Mouse (Mus musculus) forebrain, embryonic 16.5 days (tissue): ENCODE results near the gene Faap100. TPM values are rescaled to one million over a fixed set of nuclear protein-coding genes. Genes with fewer than 3 reads are reported as not detected.

Source experiments
- ATAC-seq: fragments of 200-750 bp; cut with Nextera tagmentation; 2 replicates; pipeline ENCODE4 v1.8.0; 2017; ENCODE audit warnings: mild to moderate bottlenecking, moderate library complexity
- H3K27ac ChIP-seq: fragments of 300-500 bp; sonication (generic); 2 replicates; pipeline ENCODE4 v1.5.1; 2014; ENCODE audit warnings: low read length, control low read depth
- H3K27me3 ChIP-seq: fragments of 300-500 bp; sonication (generic); replicated peaks from 2 replicates; pipeline ENCODE4 v1.6.1; 2014; ENCODE audit warnings: low read length; ENCODE audit not compliant: control insufficient read depth, insufficient read depth
- H3K36me3 ChIP-seq: fragments of 300-500 bp; sonication (generic); 2 replicates; pipeline ENCODE4 v1.6.1; 2014; ENCODE audit not compliant: control insufficient read depth, insufficient read depth
- H3K4me1 ChIP-seq: fragments of 300-500 bp; sonication (generic); replicated peaks from 2 replicates; pipeline ENCODE4 v1.6.1; 2014; ENCODE audit warnings: low read length; ENCODE audit not compliant: control insufficient read depth, insufficient read depth
- H3K4me2 ChIP-seq: fragments of 300-500 bp; sonication (generic); 2 replicates; pipeline ENCODE4 v1.6.1; 2014; ENCODE audit warnings: mild to moderate bottlenecking, low read length, control low read depth
- H3K4me3 ChIP-seq: fragments of 300-500 bp; sonication (generic); replicated peaks from 2 replicates; pipeline ENCODE4 v1.5.1; 2014; ENCODE audit warnings: mild to moderate bottlenecking, low read length, control low read depth
- H3K9ac ChIP-seq: fragments of 300-500 bp; sonication (generic); replicated peaks from 2 replicates; pipeline ENCODE4 v1.6.1; 2014; ENCODE audit warnings: low read depth, low read length, control low read depth
- H3K9me3 ChIP-seq: fragments of 300-500 bp; sonication (generic); 2 replicates; pipeline ENCODE4 v1.6.1; 2016; ENCODE audit warnings: low read length; ENCODE audit not compliant: control insufficient read depth
- WGBS: fragments of 180-500 bp; shearing (Covaris S2); extraction: QIAGEN DNeasy Blood & Tissue Kit; methylation state at CpG from one replicate; pipeline ENCODE4 v1.1.7; 2014; 5-methylcytosine and 5-hydroxymethylcytosine counted together
- polyA plus RNA-seq: library from polyadenylated mRNA; unstranded; fragments of >200 nt; fragmentation: Nextera tagmentation; extraction: Ambion mirVana; gene quantifications from 2 replicates; pipeline ENCODE4 v1.2.1, GENCODE M21; 2015

Faap100 gene
- polyA plus RNA-seq, 1 experiment from 2014 or later: 95.3 TPM

- H3K27ac ChIP-seq: no peak overlapping the region; the same call in 1 of the 2 replicates
- H3K4me3 ChIP-seq: no peak overlapping the region
- no peak overlapping the region for H3K9ac ChIP-seq
- H3K4me2 ChIP-seq: no peak overlapping the region
- H3K4me1 ChIP-seq: peaks cover 7% of the 10 kb centered on the region
- peaks cover 4% of the 10 kb centered on the region; the same call in 1 of the 2 replicates for H3K36me3 ChIP-seq
- no peak for ATAC-seq
- no peaks in the 10 kb centered on the region for H3K27me3 ChIP-seq
- H3K9me3 ChIP-seq: no peaks in the 10 kb centered on the region
- WGBS: 81% methylated on average over 5 of the region's 5 CpGs
Observed at GRCm38 (mm10) chr11:120343519-120344309, 34.9 kb downstream of the Faap100 start.

- Histone ChIP-seq H3K4me2 (no peak overlapping the region), H3K4me1 (peaks cover 7% of the 10 kb centered on the region), H3K36me3 (peaks cover 4% of the 10 kb centered on the region; the same call in 1 of the 2 replicates), H3K9ac (no peak overlapping the region), H3K4me3 (no peak overlapping the region), H3K27me3 (no peaks in the 10 kb centered on the region), H3K27ac (no peak overlapping the region), H3K9me3 (no peaks in the 10 kb centered on the region)
- ATAC-seq: no peak
- WGBS: 88% methylated on average over 5 of the region's 5 CpGs
Observed at GRCm38 (mm10) chr11:120342656-120343160, 35.9 kb downstream of the Faap100 start.

DNA sequence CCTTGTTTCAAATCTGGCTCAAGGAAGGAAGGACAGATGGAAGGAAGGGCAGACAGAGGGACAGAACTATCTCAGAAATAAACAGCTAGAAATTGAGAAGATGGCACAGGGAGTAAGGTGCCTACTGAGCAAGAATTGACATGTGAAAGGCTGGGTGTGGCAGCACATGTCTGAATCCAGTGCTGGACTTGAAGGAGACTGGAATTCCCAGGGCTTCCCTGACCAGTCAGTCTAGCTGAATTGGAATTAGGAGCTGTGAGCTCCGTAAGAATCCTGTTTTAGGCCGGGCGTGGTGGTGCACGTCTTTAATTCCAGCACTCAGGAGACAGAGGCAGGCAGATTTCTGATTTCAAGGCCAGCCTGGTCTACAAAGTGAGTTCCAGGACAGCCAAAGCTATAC is 36.9 kb downstream of the Faap100 start:
- Histone ChIP-seq H3K4me3 (no peak overlapping the region), H3K27ac (no peak overlapping the region), H3K36me3 (peaks cover 4% of the 10 kb centered on the region; the same call in 1 of the 2 replicates), H3K27me3 (no peaks in the 10 kb centered on the region), H3K4me1 (peaks cover 7% of the 10 kb centered on the region), H3K9me3 (no peaks in the 10 kb centered on the region), H3K4me2 (no peak overlapping the region), H3K9ac (no peak overlapping the region)
- no peak for ATAC-seq
- 94% methylated on average over 4 of the region's 4 CpGs for WGBS

- no peak overlapping the region for H3K4me3 ChIP-seq
- no peaks in the 10 kb centered on the region for H3K27me3 ChIP-seq
- no peak overlapping the region for H3K27ac ChIP-seq
- peaks cover 2% of the 10 kb centered on the region for H3K4me1 ChIP-seq
- ATAC-seq: no peak
- H3K36me3 ChIP-seq: no peaks in the 10 kb centered on the region
- H3K4me2 ChIP-seq: no peak overlapping the region
- H3K9me3 ChIP-seq: no peaks in the 10 kb centered on the region
- 89% methylated on average over 10 of the region's 10 CpGs for WGBS
- H3K9ac ChIP-seq: no peak overlapping the region
Observed at GRCm38 (mm10) chr11:120339978-120340513, 38.5 kb downstream of the Faap100 start.

DNA sequence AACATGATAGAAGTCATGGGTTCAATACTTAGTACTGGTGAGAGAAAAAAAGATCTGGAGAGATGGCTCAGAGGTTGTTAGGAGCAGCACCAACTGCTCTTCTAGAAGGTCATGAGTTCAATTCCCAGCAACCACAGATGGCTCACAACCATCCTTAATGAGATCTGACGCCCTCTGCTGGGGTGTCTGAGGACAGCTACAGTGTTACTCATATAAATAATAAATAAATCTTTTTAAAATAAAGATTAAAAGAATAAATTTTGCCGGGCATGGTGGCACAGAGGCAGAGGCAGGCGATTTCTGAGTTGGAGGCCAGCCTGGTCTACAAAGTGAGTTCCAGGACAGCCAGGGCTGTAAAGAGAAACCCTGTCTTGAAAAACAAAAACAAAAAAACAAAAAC is 39.8 kb downstream of the Faap100 start:
- no peaks in the 10 kb centered on the region for H3K27me3 ChIP-seq
- no peak overlapping the region for H3K4me2 ChIP-seq
- H3K36me3 ChIP-seq: no peaks in the 10 kb centered on the region
- no peak overlapping the region for H3K27ac ChIP-seq
- no peaks in the 10 kb centered on the region for H3K4me1 ChIP-seq
- H3K9ac ChIP-seq: no peak overlapping the region
- 72% methylated on average over 3 of the region's 3 CpGs for WGBS
- no peak overlapping the region for H3K4me3 ChIP-seq
- H3K9me3 ChIP-seq: no peaks in the 10 kb centered on the region
- no peak for ATAC-seq

DNA sequence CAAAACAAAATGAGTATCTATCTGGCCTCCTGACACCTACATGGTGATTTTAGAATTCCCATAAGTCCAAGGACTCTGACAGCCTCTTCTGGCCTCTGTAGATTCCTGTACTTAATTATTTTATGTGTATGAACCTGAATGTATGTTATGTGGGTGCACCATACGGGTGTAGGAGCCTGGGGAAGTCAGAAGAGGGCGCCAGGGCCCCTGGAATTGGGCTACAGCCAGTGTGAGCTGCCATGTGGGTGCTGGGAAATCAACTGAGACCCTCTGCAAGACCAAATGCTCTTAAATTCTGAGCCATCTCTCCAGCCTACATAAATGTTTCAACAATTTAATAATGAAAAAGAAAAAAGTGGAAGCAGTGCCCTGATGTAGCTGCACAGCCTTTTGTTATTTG is 41.1 kb downstream of the Faap100 start:
- Histone ChIP-seq H3K9me3 (no peaks in the 10 kb centered on the region), H3K36me3 (no peaks in the 10 kb centered on the region), H3K4me3 (no peak overlapping the region), H3K27ac (no peak overlapping the region), H3K4me1 (no peaks in the 10 kb centered on the region), H3K9ac (no peak overlapping the region), H3K27me3 (no peaks in the 10 kb centered on the region), H3K4me2 (no peak overlapping the region)
- ATAC-seq: no peak
- 40% methylated on average over 2 of the region's 2 CpGs for WGBS

- 65% methylated on average over 6 of the region's 6 CpGs for WGBS
- H3K4me2 ChIP-seq: no peak overlapping the region
- H3K9me3 ChIP-seq: no peaks in the 10 kb centered on the region
- H3K4me3 ChIP-seq: no peak overlapping the region
- H3K4me1 ChIP-seq: no peaks in the 10 kb centered on the region
- no peaks in the 10 kb centered on the region for H3K27me3 ChIP-seq
- H3K27ac ChIP-seq: no peak overlapping the region
- no peak overlapping the region for H3K9ac ChIP-seq
- H3K36me3 ChIP-seq: no peaks in the 10 kb centered on the region
- ATAC-seq: no peak
Observed at GRCm38 (mm10) chr11:120335431-120336021, 43.0 kb downstream of the Faap100 start.

- ATAC-seq: no peak
- H3K9me3 ChIP-seq: no peaks in the 10 kb centered on the region
- H3K4me3 ChIP-seq: no peak overlapping the region
- H3K4me2 ChIP-seq: no peak overlapping the region
- peaks cover 14% of the 10 kb centered on the region for H3K4me1 ChIP-seq
- no peaks in the 10 kb centered on the region for H3K36me3 ChIP-seq
- H3K9ac ChIP-seq: no peak overlapping the region
- H3K27me3 ChIP-seq: no peaks in the 10 kb centered on the region
- H3K27ac ChIP-seq: no peak overlapping the region
- WGBS: 93% methylated on average over 10 of the region's 10 CpGs
Observed at GRCm38 (mm10) chr11:120320156-120320555, 58.4 kb downstream of the Faap100 start.

GRCm38 (mm10) chr11:120319310-120319709 is 59.3 kb downstream of the Faap100 start:
- H3K9ac ChIP-seq: no peak overlapping the region
- no peak overlapping the region for H3K4me2 ChIP-seq
- H3K27me3 ChIP-seq: no peaks in the 10 kb centered on the region
- no peak for ATAC-seq
- H3K4me1 ChIP-seq: peaks cover 20% of the 10 kb centered on the region
- H3K9me3 ChIP-seq: no peaks in the 10 kb centered on the region
- WGBS: 86% methylated on average over 5 of the region's 5 CpGs
- no peak overlapping the region for H3K4me3 ChIP-seq
- H3K27ac ChIP-seq: no peak overlapping the region
- H3K36me3 ChIP-seq: no peaks in the 10 kb centered on the region
